Mouse (Mus musculus): Measurements from ENCODE around the gene Canx. TPM values are rescaled to one million over a fixed set of nuclear protein-coding genes. Genes with fewer than 3 reads are reported as not detected.
"Not testable (repeated sequence)": the region's sequence is repeated elsewhere in the genome, so short reads cannot be mapped to it uniquely, and the experiment has no call there.

Canx gene
- polyA plus RNA-seq, 1 experiment from 2014 or later: 342 TPM

DNA sequence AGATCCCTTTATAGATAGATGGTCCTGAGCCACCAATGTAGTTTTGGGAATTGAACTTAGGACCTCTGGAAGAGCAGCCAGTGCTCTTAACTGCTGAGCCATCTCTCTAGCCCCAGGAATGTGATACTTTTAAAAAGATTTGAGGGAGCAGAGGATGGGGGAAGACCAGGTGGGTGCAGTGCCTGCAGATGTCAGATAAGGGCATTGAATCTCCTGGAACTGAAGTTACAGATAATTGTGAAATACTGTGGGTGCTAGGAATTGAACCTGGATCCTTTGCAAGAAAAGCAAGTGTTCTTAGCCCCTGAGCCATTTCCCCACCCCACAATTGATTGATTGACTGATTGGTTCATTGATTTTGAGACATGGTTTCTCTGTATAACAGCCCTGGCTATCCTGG, 39.8 kb upstream of the Canx start:
- no peak overlapping the region for H3K4me3 ChIP-seq (replicated peaks; ENCODE audit: low read length)
- no peaks in the 10 kb centered on the region for H3K9me3 ChIP-seq (replicated peaks; ENCODE audit: control insufficient read depth, low read length)
- H3K9ac ChIP-seq (ENCODE audit: low read length): no peak overlapping the region
- H3K27me3 ChIP-seq (ENCODE audit: control insufficient read depth, insufficient read depth, low read length): no peaks in the 10 kb centered on the region
- no peak overlapping the region for H3K4me2 ChIP-seq (ENCODE audit: low read depth, low read length)
- H3K36me3 ChIP-seq (ENCODE audit: control insufficient read depth, insufficient read depth, low read length): no peaks in the 10 kb centered on the region
- no peaks in the 10 kb centered on the region for H3K4me1 ChIP-seq (ENCODE audit: control insufficient read depth, insufficient read depth, low read length)
- ATAC-seq (ENCODE audit: insufficient read depth, low FRiP score): no peak
- no peak overlapping the region for H3K27ac ChIP-seq (ENCODE audit: low read length)

DNA sequence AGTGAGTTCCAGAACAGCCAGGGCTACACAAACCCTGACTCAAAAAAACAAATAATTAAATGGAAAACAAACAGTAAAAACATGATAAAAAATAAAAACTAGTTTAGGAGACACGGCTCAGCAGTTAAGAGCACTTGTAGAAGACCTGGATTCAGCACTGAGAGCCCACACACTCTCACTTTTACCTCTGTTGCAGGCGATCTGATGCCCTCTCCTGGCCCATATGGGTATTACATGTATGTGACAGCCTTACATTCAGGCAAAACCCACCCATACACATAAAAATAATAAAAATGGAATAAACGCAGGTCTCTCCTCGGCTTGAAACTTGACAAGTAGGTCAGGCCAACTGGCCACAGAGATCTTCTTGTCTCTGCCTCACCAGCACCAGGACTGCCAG, 39.1 kb upstream of the Canx start:
- ATAC-seq (ENCODE audit: insufficient read depth, low FRiP score): peak; percentile 64; the same call in 1 of the 2 replicates
- Histone ChIP-seq H3K9me3 (replicated peaks; ENCODE audit: control insufficient read depth, low read length) (no peaks in the 10 kb centered on the region), H3K27ac (ENCODE audit: low read length) (no peak overlapping the region), H3K4me1 (ENCODE audit: control insufficient read depth, insufficient read depth, low read length) (no peaks in the 10 kb centered on the region), H3K9ac (ENCODE audit: low read length) (no peak overlapping the region), H3K4me2 (ENCODE audit: low read depth, low read length) (no peak overlapping the region), H3K36me3 (ENCODE audit: control insufficient read depth, insufficient read depth, low read length) (no peaks in the 10 kb centered on the region), H3K27me3 (ENCODE audit: control insufficient read depth, insufficient read depth, low read length) (no peaks in the 10 kb centered on the region), H3K4me3 (replicated peaks; ENCODE audit: low read length) (no peak overlapping the region)
- 6% methylated on average over 4 of the region's 4 CpGs for WGBS

- H3K4me2 ChIP-seq (ENCODE audit: low read depth, low read length); H3K27me3 ChIP-seq (ENCODE audit: control insufficient read depth, insufficient read depth, low read length); H3K9me3 ChIP-seq (replicated peaks; ENCODE audit: control insufficient read depth, low read length); H3K4me3 ChIP-seq (replicated peaks; ENCODE audit: low read length); H3K9ac ChIP-seq (ENCODE audit: low read length); H3K4me1 ChIP-seq (ENCODE audit: control insufficient read depth, insufficient read depth, low read length); H3K27ac ChIP-seq (ENCODE audit: low read length); H3K36me3 ChIP-seq (ENCODE audit: control insufficient read depth, insufficient read depth, low read length); ATAC-seq (ENCODE audit: insufficient read depth, low FRiP score): not testable (repeated sequence)
- 69% methylated on average over 1 of the region's 1 CpGs for WGBS
These were observed 35.8 kb upstream of the Canx start for GRCm38 (mm10) chr11:50361282-50361681.

GRCm38 (mm10) chr11:50358950-50359861, 33.7 kb upstream of the Canx start:
- Histone ChIP-seq H3K27ac (ENCODE audit: low read length) (no peak overlapping the region), H3K9ac (ENCODE audit: low read length) (peak overlapping the region; percentile 76), H3K4me1 (ENCODE audit: control insufficient read depth, insufficient read depth, low read length) (no peaks in the 10 kb centered on the region), H3K4me2 (ENCODE audit: low read depth, low read length) (peak overlapping the region; percentile 96), H3K27me3 (ENCODE audit: control insufficient read depth, insufficient read depth, low read length) (no peaks in the 10 kb centered on the region; the same call in 1 of the 2 replicates), H3K4me3 (replicated peaks; ENCODE audit: low read length) (peak overlapping the region; percentile 64), H3K9me3 (replicated peaks; ENCODE audit: control insufficient read depth, low read length) (no peaks in the 10 kb centered on the region), H3K36me3 (ENCODE audit: control insufficient read depth, insufficient read depth, low read length) (no peaks in the 10 kb centered on the region)
- 2% methylated on average over 74 of the region's 74 CpGs for WGBS
- ATAC-seq (ENCODE audit: insufficient read depth, low FRiP score): peak; percentile 58; the same call in 1 of the 2 replicates

GRCm38 (mm10) chr11:50355395-50355794, 29.9 kb upstream of the Canx start:
- Histone ChIP-seq H3K36me3 (ENCODE audit: control insufficient read depth, insufficient read depth, low read length) (no peaks in the 10 kb centered on the region), H3K9ac (ENCODE audit: low read length) (no peak overlapping the region), H3K9me3 (replicated peaks; ENCODE audit: control insufficient read depth, low read length) (no peaks in the 10 kb centered on the region), H3K27me3 (ENCODE audit: control insufficient read depth, insufficient read depth, low read length) (no peaks in the 10 kb centered on the region; the same call in 1 of the 2 replicates), H3K4me2 (ENCODE audit: low read depth, low read length) (no peak overlapping the region), H3K27ac (ENCODE audit: low read length) (no peak overlapping the region), H3K4me3 (replicated peaks; ENCODE audit: low read length) (no peak overlapping the region), H3K4me1 (ENCODE audit: control insufficient read depth, insufficient read depth, low read length) (no peaks in the 10 kb centered on the region)
- ATAC-seq (ENCODE audit: insufficient read depth, low FRiP score): no peak
- WGBS: 48% methylated on average over 1 of the region's 1 CpGs

GRCm38 (mm10) chr11:50354851-50355250, 29.4 kb upstream of the Canx start:
- H3K4me1 ChIP-seq (ENCODE audit: control insufficient read depth, insufficient read depth, low read length): no peaks in the 10 kb centered on the region
- no peak overlapping the region for H3K27ac ChIP-seq (ENCODE audit: low read length)
- H3K9me3 ChIP-seq (replicated peaks; ENCODE audit: control insufficient read depth, low read length): no peaks in the 10 kb centered on the region
- whole genome bisulfite sequencing: 59% methylated on average over 3 of the region's 3 CpGs
- H3K4me2 ChIP-seq (ENCODE audit: low read depth, low read length): no peak overlapping the region
- H3K9ac ChIP-seq (ENCODE audit: low read length): no peak overlapping the region
- H3K27me3 ChIP-seq (ENCODE audit: control insufficient read depth, insufficient read depth, low read length): no peaks in the 10 kb centered on the region; the same call in 1 of the 2 replicates
- no peak for ATAC-seq (ENCODE audit: insufficient read depth, low FRiP score)
- H3K4me3 ChIP-seq (replicated peaks; ENCODE audit: low read length): no peak overlapping the region
- H3K36me3 ChIP-seq (ENCODE audit: control insufficient read depth, insufficient read depth, low read length): no peaks in the 10 kb centered on the region

- Histone ChIP-seq H3K36me3 (ENCODE audit: control insufficient read depth, insufficient read depth, low read length) (no peaks in the 10 kb centered on the region), H3K9me3 (replicated peaks; ENCODE audit: control insufficient read depth, low read length) (no peaks in the 10 kb centered on the region), H3K4me1 (ENCODE audit: control insufficient read depth, insufficient read depth, low read length) (no peaks in the 10 kb centered on the region), H3K27me3 (ENCODE audit: control insufficient read depth, insufficient read depth, low read length) (no peaks in the 10 kb centered on the region; the same call in 1 of the 2 replicates), H3K9ac (ENCODE audit: low read length) (no peak within 1 kb of the TSS), H3K4me3 (replicated peaks; ENCODE audit: low read length) (no peak within 1 kb of the TSS), H3K27ac (ENCODE audit: low read length) (no peak within 1 kb of the TSS), H3K4me2 (ENCODE audit: low read depth, low read length) (no peak within 1 kb of the TSS)
- no peak for ATAC-seq (ENCODE audit: insufficient read depth, low FRiP score)
These were observed 28.7 kb upstream of the Canx start, which contains the start of gene Cby3 for GRCm38 (mm10) chr11:50354162-50354561. Gene Cby3, plus strand, starts transcription at chr11:50354462.

DNA sequence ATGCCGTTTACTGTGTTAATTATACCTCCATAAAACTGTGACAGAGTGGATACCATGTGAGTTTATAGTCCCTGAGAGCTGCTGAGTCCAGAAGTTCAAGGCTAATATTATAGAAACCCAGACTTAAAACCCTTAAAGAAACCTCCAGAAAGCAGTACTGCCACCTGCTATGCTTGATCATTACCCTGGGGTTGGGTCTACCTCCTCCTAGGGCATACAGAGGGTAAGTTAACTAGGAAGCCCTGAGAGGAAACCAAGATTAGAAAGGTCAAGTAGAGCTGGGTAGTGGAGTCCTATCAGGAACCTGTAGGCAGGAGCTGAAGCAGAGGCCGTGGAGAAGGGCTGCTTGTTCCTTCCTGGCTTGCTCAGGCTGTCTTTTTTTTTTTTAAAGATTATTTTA, 26.7 kb upstream of the Canx start:
- no peak for ATAC-seq (ENCODE audit: insufficient read depth, low FRiP score)
- 76% methylated on average over 2 of the region's 2 CpGs for WGBS
- H3K4me1 ChIP-seq (ENCODE audit: control insufficient read depth, insufficient read depth, low read length): no peaks in the 10 kb centered on the region
- no peak overlapping the region for H3K27ac ChIP-seq (ENCODE audit: low read length)
- H3K4me2 ChIP-seq (ENCODE audit: low read depth, low read length): no peak overlapping the region
- no peak overlapping the region for H3K9ac ChIP-seq (ENCODE audit: low read length)
- no peaks in the 10 kb centered on the region for H3K36me3 ChIP-seq (ENCODE audit: control insufficient read depth, insufficient read depth, low read length)
- H3K4me3 ChIP-seq (replicated peaks; ENCODE audit: low read length): no peak overlapping the region
- H3K27me3 ChIP-seq (ENCODE audit: control insufficient read depth, insufficient read depth, low read length): no peaks in the 10 kb centered on the region
- H3K9me3 ChIP-seq (replicated peaks; ENCODE audit: control insufficient read depth, low read length): no peaks in the 10 kb centered on the region

DNA sequence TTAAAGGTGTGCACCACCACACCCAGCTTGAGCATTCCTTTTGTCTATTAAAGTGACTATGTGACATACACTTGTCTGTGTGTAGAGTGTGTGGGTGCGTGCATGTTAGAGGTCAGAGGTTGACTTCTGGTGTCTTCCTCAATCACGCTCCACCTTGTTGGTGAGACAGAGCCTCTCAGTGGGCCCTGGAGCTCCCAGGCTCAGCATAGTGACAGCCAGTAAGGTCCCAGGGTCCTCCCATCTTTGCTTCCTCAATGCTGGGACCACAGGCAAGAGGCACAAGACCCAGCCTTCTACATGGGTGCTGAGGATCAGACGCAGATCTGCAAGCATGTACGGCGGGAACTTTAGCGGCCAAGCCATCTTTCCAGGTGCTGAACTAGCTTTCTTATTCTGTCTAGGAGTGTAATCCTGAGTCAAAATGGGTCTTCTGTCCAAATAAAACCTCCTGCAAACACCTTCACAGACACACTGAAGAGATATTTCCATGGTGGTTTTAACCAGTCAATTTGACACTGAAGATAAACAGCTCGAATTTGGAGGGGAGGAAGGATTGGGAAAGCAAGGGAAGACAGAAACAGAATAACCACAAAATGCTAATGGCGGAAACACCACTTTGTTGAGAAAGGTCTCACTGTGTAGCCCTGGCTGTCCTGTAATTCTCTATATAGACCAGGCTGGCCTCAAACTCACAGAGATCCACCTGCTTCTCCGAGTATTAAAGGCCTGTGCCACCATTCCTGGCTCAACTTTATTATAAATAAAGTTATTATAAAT, 21.0 kb upstream of the Canx start:
- Histone ChIP-seq H3K27me3 (ENCODE audit: control insufficient read depth, insufficient read depth, low read length) (no peaks in the 10 kb centered on the region), H3K36me3 (ENCODE audit: control insufficient read depth, insufficient read depth, low read length) (no peaks in the 10 kb centered on the region), H3K27ac (ENCODE audit: low read length) (no peak overlapping the region), H3K4me2 (ENCODE audit: low read depth, low read length) (no peak overlapping the region), H3K9ac (ENCODE audit: low read length) (no peak overlapping the region), H3K4me1 (ENCODE audit: control insufficient read depth, insufficient read depth, low read length) (no peaks in the 10 kb centered on the region), H3K9me3 (replicated peaks; ENCODE audit: control insufficient read depth, low read length) (no peaks in the 10 kb centered on the region), H3K4me3 (replicated peaks; ENCODE audit: low read length) (no peak overlapping the region)
- WGBS: 89% methylated on average over 9 of the region's 9 CpGs
- ATAC-seq (ENCODE audit: insufficient read depth, low FRiP score): no peak
